Mouse (Mus musculus) C3H10T1/2 (cell line): ENCODE data around the gene Olfr895. TPM values are rescaled to one million over a fixed set of nuclear protein-coding genes. Genes with fewer than 3 reads are reported as not detected.

ENCODE experiments used
- polyA plus RNA-seq, 2 experiments: library from polyadenylated mRNA; unstranded; fragments of >200 nt; fragmentation: generic; extraction: Trizol; gene quantifications; one replicate each; pipeline ENCODE4 v1.2.1; 2012; ENCODE audit warnings: missing spikeins in 2 of 2

Gene Olfr895
- not detected for polyA plus RNA-seq

DNA sequence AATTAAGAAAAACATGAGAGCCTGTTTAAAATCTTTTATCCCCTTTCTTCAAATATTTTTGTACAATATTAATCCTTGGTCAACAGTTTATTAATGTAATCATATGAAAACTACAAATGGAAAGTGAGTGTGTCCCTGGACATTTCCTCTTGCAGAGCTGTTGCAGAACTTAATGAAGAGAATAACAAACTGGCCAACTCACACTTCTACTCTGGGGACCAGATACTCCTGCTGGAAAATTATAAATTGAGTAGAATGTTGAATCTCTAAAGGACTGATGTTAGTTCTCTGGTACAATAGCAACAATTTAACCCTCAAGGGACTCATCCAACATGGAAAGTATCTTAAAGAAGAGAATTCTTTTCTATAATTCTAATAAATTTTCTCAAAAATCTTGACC lies at the start of gene Olfr895:
Gene Olfr895, plus strand, starts transcription at position 301 of the 400 bp plus-strand sequence.

DNA sequence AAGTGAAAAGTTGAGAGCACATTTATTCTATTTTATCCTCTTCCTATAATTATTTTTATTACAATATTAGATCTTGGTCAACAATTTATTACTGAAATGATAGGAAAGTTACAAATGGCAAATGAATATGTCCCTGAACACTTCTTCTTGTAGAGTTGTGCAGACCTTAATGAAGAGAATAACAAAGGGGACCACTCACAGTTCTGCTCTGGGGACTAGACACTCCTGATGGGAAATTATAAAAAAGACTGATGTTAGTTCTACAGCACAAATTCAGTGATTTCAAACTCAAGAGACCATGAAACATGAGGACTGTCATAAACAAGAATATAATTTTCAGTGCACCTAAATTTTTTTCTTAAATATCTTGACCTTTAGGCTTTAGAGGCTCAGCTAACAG lies 15.2 kb upstream of the Olfr895 start, which contains the start of gene Olfr143:
Gene Olfr143, plus strand, starts transcription at position 301 of the 400 bp plus-strand sequence.

DNA sequence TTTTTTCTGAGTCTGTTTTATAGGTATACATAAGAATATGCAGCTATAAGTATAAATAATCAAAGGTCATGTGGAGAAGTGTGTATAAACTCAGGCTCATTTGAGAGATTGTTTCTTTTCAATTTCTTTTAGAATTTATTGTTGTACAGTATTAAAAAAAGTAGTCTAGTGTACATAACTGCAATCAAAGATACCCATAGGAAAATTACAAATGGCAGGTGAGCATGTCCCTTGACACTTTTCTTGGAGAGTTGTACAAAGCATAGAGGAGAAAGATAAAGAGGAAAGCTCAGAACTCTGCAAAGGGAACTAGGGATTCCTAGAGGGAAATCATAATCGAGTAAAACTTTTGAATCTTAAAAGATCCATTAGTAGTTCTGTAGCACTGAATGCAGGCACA lies 23.2 kb downstream of the Olfr895 start, which contains the start of gene Olfr896-ps1:
Gene Olfr896-ps1, plus strand, starts transcription at position 301 of the 400 bp plus-strand sequence.

Other genes starting within 250 kb of the Olfr895 start
- gene Olfr883, start 242.0 kb upstream of the Olfr895 start, polyA plus RNA-seq, result not detected
- not detected for gene Olfr884, start 221.3 kb upstream of the Olfr895 start, polyA plus RNA-seq
- gene Olfr885, start 206.5 kb upstream of the Olfr895 start, polyA plus RNA-seq, result not detected
- not detected for gene Olfr887, start 183.8 kb upstream of the Olfr895 start, polyA plus RNA-seq
- gene Olfr888, start 159.7 kb upstream of the Olfr895 start, polyA plus RNA-seq, result not detected
- under 1 TPM; 0.01 to 0.06 TPM for gene Olfr889, start 152.7 kb upstream of the Olfr895 start, polyA plus RNA-seq
- gene Olfr890, start 125.3 kb upstream of the Olfr895 start, polyA plus RNA-seq, result not detected
- not detected for gene Olfr891, start 87.0 kb upstream of the Olfr895 start, polyA plus RNA-seq
- not detected for gene Olfr893, start 59.5 kb upstream of the Olfr895 start, polyA plus RNA-seq
- not detected for gene Olfr894, start 49.8 kb upstream of the Olfr895 start, polyA plus RNA-seq
- gene Olfr143, start 15.1 kb upstream of the Olfr895 start, polyA plus RNA-seq, result not detected
- gene Olfr896-ps1, start 23.3 kb downstream of the Olfr895 start, polyA plus RNA-seq, result not detected
- not detected for gene Olfr25, start 61.2 kb downstream of the Olfr895 start, polyA plus RNA-seq
- not detected for gene Olfr898, start 80.6 kb downstream of the Olfr895 start, polyA plus RNA-seq
- gene Olfr250, start 99.0 kb downstream of the Olfr895 start, polyA plus RNA-seq, result not detected
- gene Olfr251, start 109.2 kb downstream of the Olfr895 start, polyA plus RNA-seq, result not detected
- gene Olfr147, start 133.8 kb downstream of the Olfr895 start, polyA plus RNA-seq, result not detected
- not detected for gene Olfr901, start 161.6 kb downstream of the Olfr895 start, polyA plus RNA-seq
- not detected for gene Olfr902, start 179.8 kb downstream of the Olfr895 start, polyA plus RNA-seq
- gene Olfr904, start 195.3 kb downstream of the Olfr895 start, polyA plus RNA-seq, result not detected
- not detected for gene Olfr905, start 203.3 kb downstream of the Olfr895 start, polyA plus RNA-seq
- gene Olfr906, start 219.2 kb downstream of the Olfr895 start, polyA plus RNA-seq, result not detected
- not detected for gene Olfr907, start 227.9 kb downstream of the Olfr895 start, polyA plus RNA-seq